Mouse (Mus musculus): ENCODE results near the gene Nox4. TPM values are rescaled to one million over a fixed set of nuclear protein-coding genes. Genes with fewer than 3 reads are reported as not detected.
"Not testable (repeated sequence)": the region's sequence is repeated elsewhere in the genome, so short reads cannot be mapped to it uniquely, and the experiment has no call there.

Nox4 gene
- total RNA-seq, 2 experiments from 2014 or later, result 1.5 to 2.1 TPM

DNA sequence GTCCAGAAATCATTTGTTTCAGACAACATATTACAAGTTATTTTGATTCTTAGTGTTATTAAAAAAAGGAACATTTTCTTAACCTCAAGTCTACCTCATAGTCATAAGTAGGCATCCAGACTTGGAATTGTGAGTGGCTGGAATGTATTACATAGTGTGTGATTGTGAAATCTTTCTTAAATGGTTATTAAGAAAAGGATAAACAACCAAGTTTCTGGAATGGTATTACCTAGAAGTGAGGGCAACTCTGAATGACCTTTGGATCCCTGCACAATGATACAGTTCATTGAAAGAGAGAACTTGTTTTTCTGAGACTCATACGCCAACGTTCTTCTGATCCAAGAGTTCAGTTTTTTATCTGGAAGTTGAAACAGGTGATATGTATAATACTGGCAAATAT is 125.4 kb downstream of the Nox4 start:
- no peak for DNase-seq

DNA sequence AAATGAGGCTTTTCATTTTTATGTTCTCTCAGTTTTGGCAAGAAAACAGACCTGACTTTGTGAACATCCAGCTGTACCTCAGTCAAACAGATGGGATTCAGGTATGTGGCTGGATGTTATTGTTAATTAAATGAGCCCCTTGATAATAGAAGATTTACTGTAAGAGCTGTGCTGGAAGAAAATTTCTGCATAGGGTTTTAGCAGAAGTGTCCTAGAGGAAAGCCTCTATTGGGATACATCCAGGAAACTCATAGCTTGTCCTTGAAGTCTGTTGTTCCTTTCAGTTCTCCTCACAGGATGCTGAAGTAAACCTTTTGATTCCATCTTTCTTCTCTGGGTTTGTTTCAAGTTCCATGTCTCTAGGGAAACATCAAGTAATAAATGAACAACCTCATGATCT is 128.4 kb downstream of the Nox4 start:
- DNase-seq, result no peak

DNA sequence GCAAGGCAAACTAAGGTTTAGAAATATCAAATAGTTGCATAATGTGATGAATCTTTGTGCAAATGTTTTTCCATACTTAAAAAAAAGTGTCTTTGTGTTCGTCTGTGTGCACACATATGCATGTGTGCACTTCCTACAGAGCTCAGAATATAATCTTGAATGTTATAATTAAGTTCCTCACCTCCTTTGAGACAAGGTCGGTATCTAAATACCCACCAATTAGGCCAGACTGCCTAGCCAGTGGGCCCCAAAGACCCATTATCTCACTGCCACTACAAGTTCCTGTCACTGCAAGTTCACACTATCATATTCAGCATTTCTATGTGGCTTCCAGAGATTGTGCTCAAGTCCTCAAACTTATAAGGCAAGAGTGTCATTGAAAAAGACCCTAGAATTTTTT is 129.0 kb downstream of the Nox4 start:
- no peak for DNase-seq

DNA sequence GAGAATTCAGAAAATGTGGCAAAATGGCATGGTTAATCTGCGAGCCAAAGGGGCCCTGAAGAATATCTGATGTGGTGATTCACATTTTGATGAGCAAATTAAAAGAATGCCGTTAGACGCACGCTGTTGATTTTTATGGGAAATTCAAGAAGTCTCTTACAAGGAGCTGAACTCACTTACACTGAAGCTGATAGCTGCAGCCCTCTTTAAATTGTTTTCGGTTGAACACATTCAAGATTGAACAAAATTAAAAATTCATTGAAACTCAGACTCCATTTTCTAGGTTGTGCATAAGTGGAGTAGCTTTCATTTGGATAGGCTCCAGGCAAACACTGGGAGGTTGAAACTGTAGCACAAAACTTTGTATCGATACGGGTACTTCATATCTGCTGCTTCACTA is 151.1 kb downstream of the Nox4 start:
- no peak for DNase-seq

DNA sequence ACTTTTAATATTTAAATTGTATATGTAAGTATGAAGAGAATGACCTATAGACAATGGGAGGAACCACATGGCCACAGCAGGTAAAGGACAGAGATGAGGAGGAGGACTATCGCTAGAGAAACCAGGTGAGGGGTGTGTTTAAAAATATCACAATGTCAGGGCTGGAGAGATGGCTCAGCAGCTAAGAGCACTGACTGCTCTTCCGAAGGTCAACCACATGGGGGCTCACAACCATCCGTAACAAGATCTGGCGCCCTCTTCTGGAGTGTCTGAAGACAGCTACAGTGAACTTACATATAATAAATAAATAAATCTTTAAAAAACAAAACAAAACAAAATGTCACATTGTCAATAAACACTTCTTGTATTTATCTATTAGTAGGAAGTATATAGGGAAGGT is 165.5 kb downstream of the Nox4 start:
- DNase-seq, result not testable (repeated sequence)

DNA sequence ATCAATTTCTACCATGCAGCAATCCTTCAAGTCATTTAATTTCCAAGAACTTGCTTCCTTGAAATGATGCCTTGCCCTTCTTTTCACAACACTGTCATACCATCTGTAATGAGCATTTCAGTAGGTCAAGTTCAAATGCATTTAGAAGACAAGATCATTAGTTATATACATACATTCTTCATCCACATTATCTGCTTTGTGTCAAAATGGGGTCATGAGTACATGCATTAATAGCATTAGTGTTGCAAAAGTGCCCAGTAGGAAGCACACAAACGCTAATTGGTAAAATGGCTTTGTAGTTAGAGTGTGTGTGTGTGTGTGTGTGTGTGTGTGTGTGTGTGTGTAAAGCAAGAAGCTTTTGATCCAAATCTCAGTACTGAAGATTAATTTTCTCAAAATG is 167.4 kb downstream of the Nox4 start:
- no peak for DNase-seq

Other genes starting within 250 kb of the Nox4 start
- not detected for gene Vmn2r79, start 250.0 kb upstream of the Nox4 start, total RNA-seq (2021)
- not detected for gene Tyr, start 247.4 kb downstream of the Nox4 start, total RNA-seq (2021)

Measured in gastrocnemius, postnatal 25 days (tissue).